Mouse (Mus musculus) ovary, postnatal 36 days (tissue): ENCODE data around the gene Mup8.
"Not testable (repeated sequence)": the region's sequence is repeated elsewhere in the genome, so short reads cannot be mapped to it uniquely, and the experiment has no call there.

ENCODE experiments used
- DNase-seq: peaks from one replicate; pipeline ENCODE4 v3.0.0; 2022; ENCODE audit warnings: low spot score, mixed read lengths

The Mup8 gene

GRCm38 (mm10) chr4:60222499-60222898 is at the start of gene Mup8:
Gene Mup8, minus strand, starts transcription at chr4:60222599.
- DNase-seq = not testable (repeated sequence)

DNA sequence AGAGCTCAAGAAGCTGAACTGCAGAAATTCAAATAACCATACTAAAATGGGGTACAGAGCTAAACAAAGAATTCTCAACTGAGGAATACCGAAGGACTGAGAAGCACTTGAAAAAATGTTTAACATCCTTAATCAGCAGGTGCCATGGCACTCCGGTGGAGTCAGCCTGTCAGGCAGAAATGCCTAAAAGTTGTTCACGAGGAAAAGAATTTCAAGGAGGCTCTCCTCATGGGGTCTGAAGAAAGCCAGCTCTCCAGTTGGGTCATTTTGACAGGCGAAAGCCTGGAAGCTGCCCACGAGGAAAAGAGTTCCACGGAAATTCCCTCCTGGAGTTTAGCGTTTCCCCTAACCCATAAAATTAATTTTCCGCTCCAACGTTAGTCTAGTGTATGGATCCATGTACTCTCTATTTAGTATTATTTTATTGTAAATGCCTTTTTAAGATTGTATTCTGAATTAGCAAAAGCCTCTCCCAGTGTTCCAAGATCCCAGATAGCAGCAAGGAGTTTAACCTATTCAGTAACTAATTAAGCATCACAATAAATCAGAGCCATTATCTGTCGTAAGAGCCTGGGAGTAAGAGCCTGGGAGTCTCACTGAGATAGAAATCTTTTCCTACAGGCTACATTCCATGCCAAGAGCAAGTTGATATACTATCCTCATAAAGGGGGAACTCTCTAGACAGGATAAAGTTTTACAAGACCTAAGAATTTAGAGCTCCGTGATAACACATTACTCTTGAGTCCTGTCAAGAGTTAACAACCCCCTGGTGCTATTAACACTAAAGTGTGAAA is 43.8 kb upstream of the Mup8 start:
- DNase-seq = not testable (repeated sequence)

DNA sequence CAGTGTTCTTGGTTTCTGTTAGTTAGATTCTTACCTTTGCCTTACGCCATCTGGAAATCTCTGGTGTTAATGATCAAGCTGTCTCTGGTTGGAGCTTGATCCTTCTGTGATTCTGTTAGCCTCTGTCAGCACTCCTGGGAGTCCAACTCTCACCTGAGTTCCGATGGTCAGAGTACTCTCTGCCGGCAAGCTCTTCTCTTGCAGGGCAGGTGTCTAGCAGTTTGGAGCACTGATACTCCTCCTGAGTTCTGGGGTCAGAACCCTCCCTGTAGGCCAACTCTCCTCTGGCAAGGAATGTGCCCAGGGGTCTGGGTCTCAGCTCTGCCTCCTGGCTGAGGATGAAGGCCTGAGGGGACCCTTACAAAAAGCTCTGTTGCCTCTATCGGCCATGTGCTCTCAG is 40.3 kb upstream of the Mup8 start:
- DNase-seq = not testable (repeated sequence)
